Mouse (Mus musculus): Measurements from ENCODE around the gene Unc5c. TPM values are rescaled to one million over a fixed set of nuclear protein-coding genes. Genes with fewer than 3 reads are reported as not detected.

Unc5c gene
- polyA plus RNA-seq, 1 experiment from 2014 or later: 7.0 TPM

DNA sequence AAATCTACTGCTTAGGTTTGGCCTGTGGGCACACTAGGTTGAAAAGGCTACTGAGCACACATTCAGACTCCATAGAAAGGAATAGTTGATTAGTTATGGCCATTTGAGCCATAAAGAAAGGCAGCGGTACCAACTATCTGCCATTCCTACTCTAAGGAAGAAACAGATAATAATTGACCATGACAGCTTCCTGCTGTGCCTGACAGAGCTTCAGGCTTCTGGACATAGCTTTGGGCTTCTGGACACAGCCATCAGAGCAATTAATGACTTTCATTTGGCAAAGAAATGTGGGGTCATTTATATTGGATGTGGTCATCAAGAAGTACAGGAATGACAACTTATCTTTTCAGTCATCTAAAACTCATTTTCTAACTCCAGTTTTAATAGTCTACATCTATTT, 260.4 kb downstream of the Unc5c start:
- no peaks in the 10 kb centered on the region for H3K9me3 ChIP-seq (ENCODE audit: control insufficient read depth, low read length)
- no peak overlapping the region for H3K4me2 ChIP-seq
- H3K27me3 ChIP-seq (replicated peaks; ENCODE audit: control insufficient read depth, insufficient read depth, low read length): no peaks in the 10 kb centered on the region
- no peak for ATAC-seq (replicated peaks; ENCODE audit: low FRiP score)
- no peak overlapping the region for H3K9ac ChIP-seq (ENCODE audit: low read depth, low read length)
- H3K27ac ChIP-seq (ENCODE audit: low read depth, low read length): no peak overlapping the region
- H3K36me3 ChIP-seq (ENCODE audit: control insufficient read depth, insufficient read depth, low read length): no peaks in the 10 kb centered on the region
- H3K4me3 ChIP-seq (ENCODE audit: low read depth, low read length): no peak overlapping the region
- 89% methylated on average over 1 of the region's 1 CpGs for WGBS
- no peak for DNase-seq (ENCODE audit: low spot score)
- no peaks in the 10 kb centered on the region for H3K4me1 ChIP-seq (replicated peaks; ENCODE audit: control insufficient read depth, insufficient read depth, low read length)

- ATAC-seq (replicated peaks; ENCODE audit: low FRiP score) (no peak), DNase-seq (ENCODE audit: low spot score) (no peak)
- Histone ChIP-seq H3K9ac (ENCODE audit: low read depth, low read length) (no peak overlapping the region), H3K9me3 (ENCODE audit: control insufficient read depth, low read length) (no peaks in the 10 kb centered on the region), H3K4me1 (replicated peaks; ENCODE audit: control insufficient read depth, insufficient read depth, low read length) (no peaks in the 10 kb centered on the region), H3K4me3 (ENCODE audit: low read depth, low read length) (no peak overlapping the region), H3K27me3 (replicated peaks; ENCODE audit: control insufficient read depth, insufficient read depth, low read length) (no peaks in the 10 kb centered on the region), H3K36me3 (ENCODE audit: control insufficient read depth, insufficient read depth, low read length) (no peaks in the 10 kb centered on the region), H3K27ac (ENCODE audit: low read depth, low read length) (no peak overlapping the region), H3K4me2 (no peak overlapping the region)
- WGBS: 62% methylated on average over 6 of the region's 6 CpGs
Observed at GRCm38 (mm10) chr3:141733844-141734243, 268.8 kb downstream of the Unc5c start.

DNA sequence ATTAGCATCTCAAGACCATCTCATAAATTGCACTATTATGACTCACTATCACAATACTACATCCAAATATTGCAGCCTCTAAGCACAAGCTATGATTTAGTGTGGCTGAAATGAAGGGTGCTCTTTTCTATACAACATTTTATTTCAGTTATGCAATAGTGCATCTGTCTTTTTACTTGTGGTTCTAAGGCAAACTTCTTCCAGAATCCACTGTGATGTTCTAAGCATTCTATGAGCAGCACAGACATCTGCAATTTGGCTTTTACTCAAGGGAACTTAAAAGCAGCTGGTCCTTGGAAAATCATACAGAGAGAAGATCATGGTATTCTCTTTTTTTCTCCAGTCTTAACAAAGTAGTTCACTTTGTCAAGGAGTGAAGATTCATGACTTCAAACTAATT, 270.3 kb downstream of the Unc5c start:
- Histone ChIP-seq H3K9me3 (ENCODE audit: control insufficient read depth, low read length) (no peaks in the 10 kb centered on the region), H3K4me3 (ENCODE audit: low read depth, low read length) (no peak overlapping the region), H3K4me2 (no peak overlapping the region), H3K9ac (ENCODE audit: low read depth, low read length) (no peak overlapping the region), H3K27me3 (replicated peaks; ENCODE audit: control insufficient read depth, insufficient read depth, low read length) (no peaks in the 10 kb centered on the region), H3K4me1 (replicated peaks; ENCODE audit: control insufficient read depth, insufficient read depth, low read length) (no peaks in the 10 kb centered on the region), H3K27ac (ENCODE audit: low read depth, low read length) (no peak overlapping the region), H3K36me3 (ENCODE audit: control insufficient read depth, insufficient read depth, low read length) (no peaks in the 10 kb centered on the region)
- ATAC-seq (replicated peaks; ENCODE audit: low FRiP score): no peak
- DNase-seq (ENCODE audit: low spot score): no peak

DNA sequence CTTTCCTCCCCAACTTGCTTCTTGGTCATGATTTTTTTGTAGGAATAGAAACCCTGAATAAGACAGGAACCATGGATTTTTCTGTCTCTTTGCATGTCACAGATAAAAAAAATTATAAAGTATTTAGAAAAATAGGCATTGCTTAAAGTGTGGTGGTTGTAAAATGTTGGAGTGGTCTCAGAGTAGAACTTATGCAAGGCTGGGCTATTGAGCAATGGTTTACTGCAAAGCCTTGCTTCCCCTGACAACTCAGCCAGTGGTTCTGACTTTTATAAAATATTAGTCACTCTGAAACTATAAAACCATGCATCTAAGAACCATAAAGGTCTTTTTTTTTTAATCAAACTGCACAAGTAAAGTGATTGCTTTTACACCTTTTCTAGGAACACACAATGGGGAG, 280.3 kb downstream of the Unc5c start:
- Histone ChIP-seq H3K4me3 (ENCODE audit: low read depth, low read length) (no peak overlapping the region), H3K4me1 (replicated peaks; ENCODE audit: control insufficient read depth, insufficient read depth, low read length) (no peaks in the 10 kb centered on the region), H3K36me3 (ENCODE audit: control insufficient read depth, insufficient read depth, low read length) (no peaks in the 10 kb centered on the region), H3K27ac (ENCODE audit: low read depth, low read length) (no peak overlapping the region), H3K9ac (ENCODE audit: low read depth, low read length) (no peak overlapping the region), H3K27me3 (replicated peaks; ENCODE audit: control insufficient read depth, insufficient read depth, low read length) (no peaks in the 10 kb centered on the region), H3K4me2 (no peak overlapping the region), H3K9me3 (ENCODE audit: control insufficient read depth, low read length) (no peaks in the 10 kb centered on the region)
- ATAC-seq (replicated peaks; ENCODE audit: low FRiP score): no peak
- DNase-seq (ENCODE audit: low spot score): no peak

DNA sequence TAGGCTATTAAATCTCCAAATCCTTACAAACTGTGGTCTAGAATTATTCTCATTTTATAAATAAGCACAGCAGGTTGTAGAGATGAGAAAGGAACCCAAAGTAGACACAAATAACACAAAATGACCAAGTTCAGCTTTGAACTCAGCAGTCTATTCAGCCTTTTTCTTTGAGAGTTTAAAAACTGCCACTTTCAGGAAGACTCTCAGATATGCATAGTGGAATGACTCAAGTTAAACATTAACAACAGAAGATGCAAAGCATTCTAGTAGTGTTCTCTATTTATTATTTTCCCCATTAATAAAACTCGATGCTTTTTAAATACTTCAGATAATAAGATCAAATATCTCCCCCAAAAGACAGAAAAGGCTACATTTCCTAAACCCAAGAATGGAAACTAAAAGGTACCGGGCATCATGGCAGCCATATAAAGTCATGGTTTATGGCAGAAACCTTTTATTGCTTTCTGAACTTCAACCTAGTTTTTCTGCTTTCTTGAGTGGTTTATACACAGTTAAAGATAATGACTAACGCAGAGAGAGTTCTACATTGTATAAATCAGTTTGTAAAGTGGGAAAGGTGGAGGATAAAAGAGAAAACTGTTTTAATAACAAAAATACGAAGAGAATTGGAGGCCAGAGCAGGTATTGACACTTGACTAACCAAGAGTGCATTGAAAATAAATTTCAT, 283.8 kb downstream of the Unc5c start:
- H3K27ac ChIP-seq (ENCODE audit: low read depth, low read length): no peak overlapping the region
- H3K4me2 ChIP-seq: no peak overlapping the region
- no peaks in the 10 kb centered on the region for H3K36me3 ChIP-seq (ENCODE audit: control insufficient read depth, insufficient read depth, low read length)
- no peaks in the 10 kb centered on the region for H3K27me3 ChIP-seq (replicated peaks; ENCODE audit: control insufficient read depth, insufficient read depth, low read length)
- 77% methylated on average over 4 of the region's 4 CpGs for WGBS
- no peak overlapping the region for H3K9ac ChIP-seq (ENCODE audit: low read depth, low read length)
- no peaks in the 10 kb centered on the region for H3K9me3 ChIP-seq (ENCODE audit: control insufficient read depth, low read length)
- no peak overlapping the region for H3K4me3 ChIP-seq (ENCODE audit: low read depth, low read length)
- DNase-seq (ENCODE audit: low spot score) (no peak), ATAC-seq (replicated peaks; ENCODE audit: low FRiP score) (no peak)
- H3K4me1 ChIP-seq (replicated peaks; ENCODE audit: control insufficient read depth, insufficient read depth, low read length): no peaks in the 10 kb centered on the region

DNA sequence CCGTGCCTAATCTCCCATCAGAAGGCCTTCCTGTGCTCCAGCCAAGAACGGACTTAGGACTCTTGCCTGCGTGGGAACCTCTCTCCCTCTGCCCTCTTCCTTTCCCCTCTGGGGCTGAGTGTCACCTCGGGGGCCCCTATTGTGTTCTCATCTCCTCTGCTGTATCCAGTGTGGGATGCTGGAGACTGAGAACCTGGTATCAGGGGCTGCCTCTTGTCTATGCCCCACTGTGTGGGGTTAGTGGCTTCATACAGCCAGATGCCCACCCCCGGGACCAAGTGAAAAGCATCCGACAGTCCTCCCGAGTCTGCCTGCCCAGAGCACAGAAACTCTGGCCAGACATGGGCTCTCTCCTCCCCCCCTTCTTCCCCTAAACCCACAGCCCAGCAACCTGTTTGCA, 287.2 kb downstream of the Unc5c start:
- 69% methylated on average over 7 of the region's 7 CpGs for WGBS

GRCm38 (mm10) chr3:141757259-141757658, 292.2 kb downstream of the Unc5c start:
- Histone ChIP-seq H3K4me2 (no peak overlapping the region), H3K27ac (ENCODE audit: low read depth, low read length) (no peak overlapping the region), H3K9me3 (ENCODE audit: control insufficient read depth, low read length) (no peaks in the 10 kb centered on the region), H3K9ac (ENCODE audit: low read depth, low read length) (no peak overlapping the region), H3K27me3 (replicated peaks; ENCODE audit: control insufficient read depth, insufficient read depth, low read length) (no peaks in the 10 kb centered on the region), H3K4me1 (replicated peaks; ENCODE audit: control insufficient read depth, insufficient read depth, low read length) (no peaks in the 10 kb centered on the region), H3K4me3 (ENCODE audit: low read depth, low read length) (no peak overlapping the region), H3K36me3 (ENCODE audit: control insufficient read depth, insufficient read depth, low read length) (no peaks in the 10 kb centered on the region)
- no peak for DNase-seq (ENCODE audit: low spot score)
- WGBS: 76% methylated on average over 3 of the region's 3 CpGs
- ATAC-seq (replicated peaks; ENCODE audit: low FRiP score): no peak

More for the DNA sequence above, 287.2 kb downstream of the Unc5c start:
- H3K4me1 ChIP-seq (replicated peaks; ENCODE audit: control insufficient read depth, insufficient read depth, low read length): no peaks in the 10 kb centered on the region
- no peaks in the 10 kb centered on the region for H3K27me3 ChIP-seq (replicated peaks; ENCODE audit: control insufficient read depth, insufficient read depth, low read length)
- no peaks in the 10 kb centered on the region for H3K36me3 ChIP-seq (ENCODE audit: control insufficient read depth, insufficient read depth, low read length)
- no peak for ATAC-seq (replicated peaks; ENCODE audit: low FRiP score)
- H3K27ac ChIP-seq (ENCODE audit: low read depth, low read length): no peak overlapping the region
- H3K4me2 ChIP-seq: no peak overlapping the region
- H3K9me3 ChIP-seq (ENCODE audit: control insufficient read depth, low read length): no peaks in the 10 kb centered on the region
- no peak overlapping the region for H3K4me3 ChIP-seq (ENCODE audit: low read depth, low read length)
- H3K9ac ChIP-seq (ENCODE audit: low read depth, low read length): no peak overlapping the region
- DNase-seq (ENCODE audit: low spot score): no peak

DNA sequence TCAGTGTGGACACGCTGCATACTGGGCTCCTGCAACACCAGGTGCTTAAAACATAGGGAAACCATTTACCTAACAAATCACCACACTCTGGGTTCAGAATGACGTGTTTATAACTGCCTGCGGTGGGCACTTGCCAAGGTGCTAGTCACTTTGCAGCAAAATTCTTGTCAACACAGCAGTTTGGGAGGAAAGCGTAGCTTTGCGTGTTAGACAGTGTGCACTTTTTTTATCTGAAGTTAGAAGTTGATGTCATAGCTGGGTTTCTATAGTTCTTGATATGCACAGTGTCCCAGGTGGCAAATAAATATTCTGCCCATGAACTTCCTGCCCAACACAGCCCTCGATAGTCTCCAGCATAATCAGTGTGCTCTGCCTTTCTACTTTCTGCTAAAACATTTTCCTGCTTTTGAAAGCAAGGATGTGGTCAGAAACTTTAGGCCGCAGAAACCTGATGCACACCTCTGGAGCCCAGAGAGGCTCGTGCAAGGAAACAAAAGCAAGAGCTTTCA, 313.4 kb downstream of the Unc5c start:
- H3K27me3 ChIP-seq (replicated peaks; ENCODE audit: control insufficient read depth, insufficient read depth, low read length): no peaks in the 10 kb centered on the region
- H3K9me3 ChIP-seq (ENCODE audit: control insufficient read depth, low read length): no peaks in the 10 kb centered on the region
- 69% methylated on average over 8 of the region's 8 CpGs for WGBS
- no peak for ATAC-seq (replicated peaks; ENCODE audit: low FRiP score)
- no peak overlapping the region for H3K27ac ChIP-seq (ENCODE audit: low read depth, low read length)
- no peak overlapping the region for H3K4me3 ChIP-seq (ENCODE audit: low read depth, low read length)
- H3K36me3 ChIP-seq (ENCODE audit: control insufficient read depth, insufficient read depth, low read length): no peaks in the 10 kb centered on the region
- H3K9ac ChIP-seq (ENCODE audit: low read depth, low read length): no peak overlapping the region
- no peaks in the 10 kb centered on the region for H3K4me1 ChIP-seq (replicated peaks; ENCODE audit: control insufficient read depth, insufficient read depth, low read length)
- DNase-seq (ENCODE audit: low spot score): no peak
- no peak overlapping the region for H3K4me2 ChIP-seq

- 45% methylated on average over 3 of the region's 3 CpGs for WGBS
Observed at GRCm38 (mm10) chr3:141779186-141779585, 314.2 kb downstream of the Unc5c start.

More at GRCm38 (mm10) chr3:141779186-141779585, 314.2 kb downstream of the Unc5c start:
- 0 out of 2 replicates have a peak, but pooled peaks have one; percentile 29 for ATAC-seq (replicated peaks; ENCODE audit: low FRiP score)
- no peak for DNase-seq (ENCODE audit: low spot score)
- no peak overlapping the region for H3K4me3 ChIP-seq (ENCODE audit: low read depth, low read length)
- H3K4me2 ChIP-seq: no peak overlapping the region
- no peak overlapping the region for H3K27ac ChIP-seq (ENCODE audit: low read depth, low read length)
- no peaks in the 10 kb centered on the region for H3K9me3 ChIP-seq (ENCODE audit: control insufficient read depth, low read length)
- H3K27me3 ChIP-seq (replicated peaks; ENCODE audit: control insufficient read depth, insufficient read depth, low read length): no peaks in the 10 kb centered on the region
- H3K9ac ChIP-seq (ENCODE audit: low read depth, low read length): no peak overlapping the region
- H3K4me1 ChIP-seq (replicated peaks; ENCODE audit: control insufficient read depth, insufficient read depth, low read length): no peaks in the 10 kb centered on the region
- H3K36me3 ChIP-seq (ENCODE audit: control insufficient read depth, insufficient read depth, low read length): no peaks in the 10 kb centered on the region

Data from liver, embryonic 11.5 days (tissue).